In genomic region chr10:77516379-77516951, GRCm38 (mm10) we compare ENCODE assay signal across 8 mouse cellular contexts. TPM values are rescaled to one million over a fixed set of nuclear protein-coding genes. Genes with fewer than 3 reads are reported as not detected.
DNase-seq lines count a peak whose midpoint lies in the region; ATAC-seq and TF ChIP-seq lines count a peak whose summit lies in the region.

No protein-coding gene starts in this region.

- intact Hi-C loops in left cerebral cortex, postnatal 10 days (cut with DNase I) = loop anchor here (5.0 kb wide), 3 partner anchors 51 to 106 kb away; partner anchors contain the start of genes Gm49325, Sumo3 and Ube2g2

- H3K36me3 ChIP-seq in E14TG2a.4 (ENCODE audit: insufficient read depth, low read length) = peaks cover 30% of the 10 kb centered on the region
- peaks cover 23% of the 10 kb centered on the region for H3K36me3 ChIP-seq in forebrain, embryonic 14.5 days (ENCODE audit: control insufficient read depth, insufficient read depth, low read length)
- H3K36me3 ChIP-seq in kidney, embryonic 14.5 days (ENCODE audit: control insufficient read depth, insufficient read depth, low read length) = peaks cover 18% of the 10 kb centered on the region; the same call in 1 of the 2 replicates
- peaks cover 15% of the 10 kb centered on the region for H3K36me3 ChIP-seq in midbrain, postnatal 0 days (ENCODE audit: insufficient read depth, low read length)

- H3K4me1 ChIP-seq in E14TG2a.4 (replicated peaks; ENCODE audit: low read depth, low read length) = peaks cover 38% of the 10 kb centered on the region
- H3K4me1 ChIP-seq in forebrain, embryonic 14.5 days (ENCODE audit: control insufficient read depth, insufficient read depth, low read length) = peaks cover 11% of the 10 kb centered on the region
- H3K4me1 ChIP-seq in kidney, embryonic 14.5 days (ENCODE audit: control insufficient read depth, insufficient read depth, low read length) = peaks cover 15% of the 10 kb centered on the region
- peaks cover 9% of the 10 kb centered on the region; the same call in 1 of the 2 replicates for H3K4me1 ChIP-seq in midbrain, postnatal 0 days (ENCODE audit: insufficient read depth, low read length)

- WGBS in forebrain, embryonic 14.5 days = 39% methylated on average over 14 of the region's 14 CpGs
- 42% methylated on average over 14 of the region's 14 CpGs for WGBS in kidney, embryonic 14.5 days
- 36% methylated on average over 14 of the region's 14 CpGs for WGBS in midbrain, postnatal 0 days

- peak; percentile 37 for DNase-seq in adrenal gland, postnatal 14 days
- DNase-seq in adrenal gland, postnatal 25 days = no peak
- DNase-seq in forebrain, embryonic 14.5 days (ENCODE audit: low spot score) = no peak
- no peak for DNase-seq in midbrain, postnatal 0 days (ENCODE audit: low spot score)
- no peak for DNase-seq in left cerebral cortex, postnatal 10 days (ENCODE audit: extremely low spot score in 1 of 2, low spot score in 2 of 2)

- peak overlapping the region; percentile 95 for H3K4me3 ChIP-seq in E14TG2a.4 (replicated peaks; ENCODE audit: low read length)
- peak overlapping the region; percentile 93 for H3K4me3 ChIP-seq in forebrain, embryonic 14.5 days (ENCODE audit: low read depth, low read length)
- H3K4me3 ChIP-seq in kidney, embryonic 14.5 days (ENCODE audit: low read length) = peak overlapping the region; percentile 85
- peak overlapping the region; percentile 87 for H3K4me3 ChIP-seq in midbrain, postnatal 0 days (ENCODE audit: low read depth, low read length)

- peak overlapping the region; percentile 71 for H3K4me2 ChIP-seq in forebrain, embryonic 14.5 days (ENCODE audit: low read length)
- H3K4me2 ChIP-seq in kidney, embryonic 14.5 days (replicated peaks; ENCODE audit: low read depth, low read length) = peak overlapping the region; percentile 80
- peak overlapping the region; percentile 61 for H3K4me2 ChIP-seq in midbrain, postnatal 0 days (ENCODE audit: low read depth, low read length, poor library complexity, severe bottlenecking)

- TF ChIP-seq CTCF in E14TG2a.4 (conservative IDR thresholded peaks at IDR 0.05; ENCODE audit: low read length) = no peak
- TF ChIP-seq CTCF in midbrain, postnatal 0 days (IDR thresholded peaks at IDR 0.05) = no peak

- H3K9me3 ChIP-seq in E14TG2a.4 (ENCODE audit: low read length) = no peaks in the 10 kb centered on the region
- no peaks in the 10 kb centered on the region for H3K9me3 ChIP-seq in forebrain, embryonic 14.5 days (replicated peaks; ENCODE audit: control insufficient read depth, low read length)
- no peaks in the 10 kb centered on the region for H3K9me3 ChIP-seq in kidney, embryonic 14.5 days (ENCODE audit: control insufficient read depth, low read length)
- no peaks in the 10 kb centered on the region for H3K9me3 ChIP-seq in midbrain, postnatal 0 days (ENCODE audit: low read length)

- H3K9ac ChIP-seq in forebrain, embryonic 14.5 days (ENCODE audit: low read length) = peak overlapping the region; percentile 59
- peak overlapping the region; percentile 75 for H3K9ac ChIP-seq in kidney, embryonic 14.5 days (ENCODE audit: low read depth, low read length)
- peak overlapping the region; percentile 46 for H3K9ac ChIP-seq in midbrain, postnatal 0 days (replicated peaks; ENCODE audit: low read length, poor library complexity, severe bottlenecking)

- H3K27ac ChIP-seq in forebrain, embryonic 14.5 days (ENCODE audit: low read depth, low read length) = no peak overlapping the region; the same call in 1 of the 2 replicates
- H3K27ac ChIP-seq in kidney, embryonic 14.5 days (ENCODE audit: low read depth, low read length) = peak overlapping the region; percentile 66; the same call in 1 of the 2 replicates
- H3K27ac ChIP-seq in midbrain, postnatal 0 days (ENCODE audit: low read depth, low read length) = peak overlapping the region; percentile 71

- peak; percentile 16 for ATAC-seq in forebrain, embryonic 14.5 days
- ATAC-seq in kidney, embryonic 14.5 days (ENCODE audit: low FRiP score, low TSS enrichment) = 0 out of 2 replicates have a peak, but pooled peaks have one; percentile 10
- ATAC-seq in midbrain, postnatal 0 days (ENCODE audit: low FRiP score) = 0 out of 2 replicates have a peak, but pooled peaks have one; percentile 8
- no peak for ATAC-seq in monocyte, adult 5-6 weeks (replicated peaks; ENCODE audit: insufficient number of reproducible peaks, low FRiP score, low TSS enrichment, poor library complexity, severe bottlenecking)

- 0 out of 2 replicates have a peak, but pooled peaks cover 4% of the 10 kb centered on the region for H3K27me3 ChIP-seq in E14TG2a.4 (ENCODE audit: insufficient read depth, low read length)
- no peaks in the 10 kb centered on the region for H3K27me3 ChIP-seq in forebrain, embryonic 14.5 days (replicated peaks; ENCODE audit: control insufficient read depth, insufficient read depth, low read length)
- no peaks in the 10 kb centered on the region for H3K27me3 ChIP-seq in kidney, embryonic 14.5 days (ENCODE audit: control insufficient read depth, insufficient read depth, low read length)
- H3K27me3 ChIP-seq in midbrain, postnatal 0 days (ENCODE audit: insufficient read depth, low read length) = no peaks in the 10 kb centered on the region

RNA-seq across cellular contexts. Expression of gene Fam207a, which starts 0.9 kb away (rescaled TPM):
- total RNA-seq in adrenal gland, postnatal 14 days (2021) = 21.6 and 27.2 TPM in 2 replicates
- total RNA-seq in adrenal gland, postnatal 25 days (2021) = 23.1 and 24.6 TPM in 2 replicates
- polyA plus RNA-seq in forebrain, embryonic 14.5 days (2014; fragmentation: Nextera tagmentation; extraction: Ambion mirVana) = 33.8 and 36.9 TPM in 2 replicates
- 28.8 and 36.5 TPM in 2 replicates for polyA plus RNA-seq in kidney, embryonic 14.5 days (2014; fragmentation: Nextera tagmentation; extraction: Ambion mirVana)
- total RNA-seq in midbrain, postnatal 0 days (2014; rRNA removed) = 47.1 and 49.2 TPM in 2 replicates
- 32.7 and 34.9 TPM in 2 replicates for polyA plus RNA-seq in midbrain, postnatal 0 days (2015; fragmentation: Nextera tagmentation; extraction: Ambion mirVana)
- total RNA-seq in left cerebral cortex, postnatal 10 days (2021) = 10 to 100 TPM; 31.2 to 32.0 TPM
- total RNA-seq in monocyte, adult 5-6 weeks (2017) = 24.9 to 35.4 TPM (median 27.8 TPM) in 3 replicates

RNA-seq across cellular contexts. Expression of gene Itgb2, which starts 13.6 kb away (rescaled TPM):
- total RNA-seq in adrenal gland, postnatal 14 days (2021) = 5.8 and 16.0 TPM in 2 replicates
- total RNA-seq in adrenal gland, postnatal 25 days (2021) = 2.2 and 3.3 TPM in 2 replicates
- 0.67 and 0.89 TPM in 2 replicates for polyA plus RNA-seq in forebrain, embryonic 14.5 days (2014; fragmentation: Nextera tagmentation; extraction: Ambion mirVana)
- 1.1 and 1.3 TPM in 2 replicates for polyA plus RNA-seq in kidney, embryonic 14.5 days (2014; fragmentation: Nextera tagmentation; extraction: Ambion mirVana)
- 0.55 and 1.7 TPM in 2 replicates for total RNA-seq in midbrain, postnatal 0 days (2014; rRNA removed)
- polyA plus RNA-seq in midbrain, postnatal 0 days (2015; fragmentation: Nextera tagmentation; extraction: Ambion mirVana) = 0.69 and 1.2 TPM in 2 replicates
- total RNA-seq in left cerebral cortex, postnatal 10 days (2021) = 1 to 10 TPM; 2.0 to 2.4 TPM
- total RNA-seq in monocyte, adult 5-6 weeks (2017) = 1,034 to 1,189 TPM (median 1,065 TPM) in 3 replicates

Comparison
In these comparisons a context has a peak if more than half of its experiments do, and no peak if none do; other contexts are left out.
1. RNA of gene Itgb2, which starts 13.6 kb away (total RNA-seq): 1,034 to 1,189 TPM in monocyte, adult 5-6 weeks; 5.8 to 16.0 TPM in adrenal gland, postnatal 14 days, 2.2 to 3.3 TPM in adrenal gland, postnatal 25 days, 2.0 to 2.4 TPM in left cerebral cortex, postnatal 10 days and 0.55 to 1.7 TPM in midbrain, postnatal 0 days; every median in the first group is over 10 times any median in the second.
2. Peak in every context shown above with its lines, with median percentiles within 50 percentile points of each other: H3K4me3 ChIP-seq, H3K4me2 ChIP-seq and H3K9ac ChIP-seq.